Mouse (Mus musculus): ENCODE measurements around the gene Dnmt3l. TPM values are rescaled to one million over a fixed set of nuclear protein-coding genes. Genes with fewer than 3 reads are reported as not detected.

Dnmt3l gene
- total RNA-seq, 1 experiment, result 388 TPM

DNA sequence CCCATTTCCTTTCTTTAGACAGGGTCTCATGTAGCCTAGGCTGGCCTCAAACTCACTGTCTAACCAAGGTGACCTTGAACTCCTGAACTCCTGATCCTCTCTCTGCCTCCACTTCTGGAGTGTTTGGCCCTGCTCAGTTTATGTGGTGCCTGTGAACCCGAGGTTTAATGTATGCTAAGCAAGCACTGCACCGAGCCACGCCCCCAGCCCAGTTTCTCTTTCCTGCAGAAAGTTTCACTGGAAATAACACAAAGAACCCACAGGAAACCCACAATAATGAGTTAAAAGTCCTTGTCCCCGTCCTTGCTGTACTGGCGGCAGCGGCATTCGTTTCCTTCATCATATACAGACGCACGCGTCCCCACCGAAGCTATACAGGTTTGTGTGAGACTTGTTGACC is 33.2 kb downstream of the Dnmt3l start:
- in situ Hi-C loops (cut with MboI; ENCODE audit: low sequenced_read_pairs in 2 of 2, unreplicated experiment in 2 of 2), result no loop called here
- H3K4me3 ChIP-seq (ENCODE audit: insufficient read depth in 1 of 2, low read depth in 1 of 2, low read length in 2 of 2, poor library complexity in 1 of 2, severe bottlenecking in 1 of 2), result no peak overlapping the region

DNA sequence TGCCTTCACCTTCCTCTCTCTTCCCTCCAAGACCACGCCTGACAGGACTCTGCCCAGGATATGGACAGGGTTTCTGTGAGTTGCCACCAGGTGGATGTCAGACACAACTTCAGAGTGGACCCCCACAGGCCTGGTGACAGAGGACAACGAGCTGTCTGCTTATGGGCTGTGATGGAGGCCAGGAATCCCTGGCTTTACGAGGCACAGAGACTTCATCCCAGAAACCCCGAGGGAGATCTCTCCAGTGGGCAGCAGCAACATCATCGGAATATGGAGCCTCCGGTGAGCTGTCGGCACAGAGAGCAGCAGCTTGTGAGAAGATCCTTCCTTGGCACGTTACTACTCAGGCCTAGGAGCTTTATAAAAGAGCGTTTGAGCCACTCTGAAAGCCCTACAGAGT is 36.1 kb downstream of the Dnmt3l start:
- H3K4me1 ChIP-seq (ENCODE audit: control insufficient read depth in 2 of 2, insufficient read depth in 2 of 2, low read length in 2 of 2, poor library complexity in 1 of 2), result peaks cover 2 to 5% of the 10 kb centered on the region in 2 experiments; a peak in 1 of 4 replicates
- no peak overlapping the region for H3K9ac ChIP-seq (ENCODE audit: insufficient read depth, low read depth, low read length, poor library complexity, severe bottlenecking)
- no peaks in the 10 kb centered on the region for H3K9me3 ChIP-seq (ENCODE audit: control insufficient read depth, insufficient read depth, low read depth, low read length)
- H3K27ac ChIP-seq (ENCODE audit: insufficient read depth, low read depth, low read length, poor library complexity, severe bottlenecking), result no peak overlapping the region
- in situ Hi-C loops (cut with MboI; ENCODE audit: low sequenced_read_pairs in 2 of 2, unreplicated experiment in 2 of 2), result no loop called here
- H3K36me3 ChIP-seq (ENCODE audit: control insufficient read depth, insufficient read depth, low read length, poor library complexity, severe bottlenecking), result peaks cover 62% of the 10 kb centered on the region
- TF ChIP-seq MAFK (IDR thresholded peaks at IDR 0.05; ENCODE audit: insufficient read depth, low read depth, low read length) (no peak), ZC3H11A (IDR thresholded peaks at IDR 0.05; ENCODE audit: borderline replicate concordance, low read depth, low read length) (no peak)
- DNase-seq (ENCODE audit: low read depth, low spot score), result no peak
- no peak overlapping the region for H3K4me3 ChIP-seq (ENCODE audit: insufficient read depth in 1 of 2, low read depth in 1 of 2, low read length in 2 of 2, poor library complexity in 1 of 2, severe bottlenecking in 1 of 2)

More for the DNA sequence above, 33.2 kb downstream of the Dnmt3l start:
- H3K9me3 ChIP-seq (ENCODE audit: control insufficient read depth, insufficient read depth, low read depth, low read length), result no peaks in the 10 kb centered on the region
- peaks cover 78% of the 10 kb centered on the region for H3K36me3 ChIP-seq (ENCODE audit: control insufficient read depth, insufficient read depth, low read length, poor library complexity, severe bottlenecking)
- H3K9ac ChIP-seq (ENCODE audit: insufficient read depth, low read depth, low read length, poor library complexity, severe bottlenecking), result no peak overlapping the region
- DNase-seq (ENCODE audit: low read depth, low spot score), result no peak
- TF ChIP-seq HCFC1 (IDR thresholded peaks at IDR 0.05; ENCODE audit: borderline replicate concordance, insufficient read depth, low read length), result no peak
- no peak for TF ChIP-seq ZC3H11A (IDR thresholded peaks at IDR 0.05; ENCODE audit: borderline replicate concordance, low read depth, low read length)
- TF ChIP-seq MAFK (IDR thresholded peaks at IDR 0.05; ENCODE audit: insufficient read depth, low read depth, low read length), result no peak
- TF ChIP-seq CHD2 (IDR thresholded peaks at IDR 0.05; ENCODE audit: low read depth, low read length), result no peak
- no peak for TF ChIP-seq ZNF384 (IDR thresholded peaks at IDR 0.05; ENCODE audit: low read depth, low read length)
- H3K27ac ChIP-seq (ENCODE audit: insufficient read depth, low read depth, low read length, poor library complexity, severe bottlenecking), result no peak overlapping the region
- H3K4me1 ChIP-seq (ENCODE audit: control insufficient read depth in 2 of 2, insufficient read depth in 2 of 2, low read length in 2 of 2, poor library complexity in 1 of 2), result peaks cover 2 to 5% of the 10 kb centered on the region in 2 experiments; a peak in 1 of 4 replicates

DNA sequence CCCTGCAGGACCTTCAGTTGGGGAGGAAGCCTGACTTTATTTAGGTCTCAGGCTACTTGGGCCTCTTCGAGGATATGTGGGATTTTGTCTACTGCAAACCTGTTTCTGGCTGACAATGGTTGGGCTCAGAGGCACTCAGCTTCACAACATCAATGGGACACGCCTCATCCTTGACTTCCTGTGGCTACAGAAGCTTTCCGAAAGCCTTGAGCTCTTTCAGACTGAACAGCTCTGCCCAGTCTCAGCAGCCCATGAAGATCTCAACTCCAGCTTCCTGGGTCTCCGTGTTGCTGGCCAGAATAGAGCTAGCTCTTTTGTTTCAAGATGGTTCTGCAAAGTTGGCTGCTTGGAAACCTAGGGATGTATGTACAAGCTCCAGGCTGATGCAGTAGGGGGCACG is 36.5 kb downstream of the Dnmt3l start:
- Histone ChIP-seq H3K9me3 (ENCODE audit: control insufficient read depth, insufficient read depth, low read depth, low read length) (no peaks in the 10 kb centered on the region), H3K27ac (ENCODE audit: insufficient read depth, low read depth, low read length, poor library complexity, severe bottlenecking) (no peak overlapping the region)
- in situ Hi-C loops (cut with MboI; ENCODE audit: low sequenced_read_pairs in 2 of 2, unreplicated experiment in 2 of 2), result no loop called here

DNA sequence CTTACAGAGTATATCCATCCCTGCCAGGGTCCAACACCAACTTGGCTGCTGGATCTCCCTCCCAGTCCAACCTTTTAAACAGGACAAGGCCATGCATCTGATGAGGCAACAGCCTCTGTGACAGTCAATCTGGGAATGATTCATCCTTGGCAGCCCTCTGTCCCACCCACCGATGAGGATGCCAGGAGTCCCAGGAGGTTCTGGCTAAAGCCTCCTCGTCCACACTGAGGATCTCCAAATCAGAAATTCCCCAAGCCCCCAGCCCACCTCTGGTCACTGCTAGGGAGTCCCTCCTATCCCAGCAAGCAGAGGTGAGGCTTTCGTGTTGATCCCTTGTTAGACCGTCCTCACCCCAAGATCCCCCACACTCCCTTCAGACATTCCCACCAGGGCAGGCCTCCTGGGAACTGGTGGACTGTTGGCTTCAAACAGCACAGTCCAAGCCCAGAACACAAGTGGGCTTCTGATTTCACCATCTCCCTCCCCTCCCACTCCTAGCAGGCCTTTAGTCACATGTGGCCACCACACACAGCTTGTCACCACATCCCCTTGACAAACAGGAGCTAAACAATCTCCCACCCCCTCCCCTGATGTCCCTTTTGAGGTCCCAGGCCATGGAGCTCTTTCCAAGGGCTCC is 38.3 kb downstream of the Dnmt3l start:
- no peak for TF ChIP-seq MAFK (IDR thresholded peaks at IDR 0.05; ENCODE audit: insufficient read depth, low read depth, low read length)
- TF ChIP-seq HCFC1 (IDR thresholded peaks at IDR 0.05; ENCODE audit: borderline replicate concordance, insufficient read depth, low read length), result no peak
- TF ChIP-seq ZC3H11A (IDR thresholded peaks at IDR 0.05; ENCODE audit: borderline replicate concordance, low read depth, low read length), result no peak
- TF ChIP-seq CHD2 (IDR thresholded peaks at IDR 0.05; ENCODE audit: low read depth, low read length), result no peak
- no peak for TF ChIP-seq ZNF384 (IDR thresholded peaks at IDR 0.05; ENCODE audit: low read depth, low read length)
- Histone ChIP-seq H3K9me3 (ENCODE audit: control insufficient read depth, insufficient read depth, low read depth, low read length) (no peaks in the 10 kb centered on the region), H3K27ac (ENCODE audit: insufficient read depth, low read depth, low read length, poor library complexity, severe bottlenecking) (no peak overlapping the region), H3K4me3 (ENCODE audit: insufficient read depth in 1 of 2, low read depth in 1 of 2, low read length in 2 of 2, poor library complexity in 1 of 2, severe bottlenecking in 1 of 2) (no peak overlapping the region), H3K9ac (ENCODE audit: insufficient read depth, low read depth, low read length, poor library complexity, severe bottlenecking) (no peak overlapping the region), H3K36me3 (ENCODE audit: control insufficient read depth, insufficient read depth, low read length, poor library complexity, severe bottlenecking) (peaks cover 42% of the 10 kb centered on the region), H3K4me1 (ENCODE audit: control insufficient read depth in 2 of 2, insufficient read depth in 2 of 2, low read length in 2 of 2, poor library complexity in 1 of 2) (peaks cover 2 to 7% of the 10 kb centered on the region in 2 experiments; a peak in 2 of 4 replicates)
- in situ Hi-C loops (cut with MboI; ENCODE audit: low sequenced_read_pairs in 2 of 2, unreplicated experiment in 2 of 2), result no loop called here
- no peak for DNase-seq (ENCODE audit: low read depth, low spot score)

More for the DNA sequence above, 36.5 kb downstream of the Dnmt3l start:
- no peak for DNase-seq (ENCODE audit: low read depth, low spot score)
- H3K4me1 ChIP-seq (ENCODE audit: control insufficient read depth in 2 of 2, insufficient read depth in 2 of 2, low read length in 2 of 2, poor library complexity in 1 of 2), result peaks cover 2 to 5% of the 10 kb centered on the region in 2 experiments; a peak in 1 of 4 replicates
- TF ChIP-seq MAFK (IDR thresholded peaks at IDR 0.05; ENCODE audit: insufficient read depth, low read depth, low read length) (no peak), ZC3H11A (IDR thresholded peaks at IDR 0.05; ENCODE audit: borderline replicate concordance, low read depth, low read length) (no peak), CHD2 (IDR thresholded peaks at IDR 0.05; ENCODE audit: low read depth, low read length) (no peak), ZNF384 (IDR thresholded peaks at IDR 0.05; ENCODE audit: low read depth, low read length) (no peak), HCFC1 (IDR thresholded peaks at IDR 0.05; ENCODE audit: borderline replicate concordance, insufficient read depth, low read length) (no peak)
- H3K9ac ChIP-seq (ENCODE audit: insufficient read depth, low read depth, low read length, poor library complexity, severe bottlenecking), result no peak overlapping the region
- H3K4me3 ChIP-seq (ENCODE audit: insufficient read depth in 1 of 2, low read depth in 1 of 2, low read length in 2 of 2, poor library complexity in 1 of 2, severe bottlenecking in 1 of 2), result no peak overlapping the region
- H3K36me3 ChIP-seq (ENCODE audit: control insufficient read depth, insufficient read depth, low read length, poor library complexity, severe bottlenecking), result peaks cover 59% of the 10 kb centered on the region

Measured in ES-E14 (cell line).